Mouse (Mus musculus): Measurements from ENCODE around the gene Pdk3. TPM values are rescaled to one million over a fixed set of nuclear protein-coding genes. Genes with fewer than 3 reads are reported as not detected.

Gene Pdk3
- total and polyA plus RNA-seq, 3 experiments = 34.4 to 58.4 TPM; not detected in 1

GRCm38 (mm10) chrX:93732975-93733748, 98.8 kb downstream of the Pdk3 start:
- no peak overlapping the region for H3K9ac ChIP-seq (ENCODE audit: control insufficient read depth, low read depth, low read length, poor library complexity, severe bottlenecking)
- peaks cover 5 to 7% of the 10 kb centered on the region in 2 experiments for H3K4me1 ChIP-seq (ENCODE audit: control insufficient read depth in 1 of 2, insufficient read depth in 2 of 2, low read length in 2 of 2)
- no peaks in the 10 kb centered on the region for H3K79me2 ChIP-seq (ENCODE audit: control insufficient read depth, insufficient read depth, low read length, poor library complexity)
- no peaks in the 10 kb centered on the region for H3K9me3 ChIP-seq (replicated peaks; ENCODE audit: insufficient read depth, low read length)
- no peaks in the 10 kb centered on the region for H3K27me3 ChIP-seq (ENCODE audit: control insufficient read depth in 1 of 2, insufficient read depth in 2 of 2, low read length in 2 of 2)
- no peak overlapping the region for H3K4me3 ChIP-seq (ENCODE audit: control insufficient read depth in 1 of 2, insufficient read depth in 1 of 2, low read depth in 2 of 2, low read length in 2 of 2)
- H3K36me3 ChIP-seq (ENCODE audit: control insufficient read depth in 1 of 2, insufficient read depth in 2 of 2, low read length in 2 of 2) = peaks cover 0 to 13% of the 10 kb centered on the region in 2 experiments; a peak in 2 of 4 replicates
- TF ChIP-seq ETS1 (IDR thresholded peaks at IDR 0.05; ENCODE audit: low read depth, low read length) (peak; percentile 41; the same call in 1 of the 2 replicates), NELFE (IDR thresholded peaks at IDR 0.05; ENCODE audit: low read depth, low read length) (no peak), TCF12 (IDR thresholded peaks at IDR 0.05; ENCODE audit: low read depth, low read length) (peak; percentile 66), HCFC1 (IDR thresholded peaks at IDR 0.05; ENCODE audit: low read depth, low read length) (no peak), BHLHE40 (IDR thresholded peaks at IDR 0.05; ENCODE audit: borderline replicate concordance, low read depth, low read length) (no peak), GATA1 (IDR thresholded peaks at IDR 0.05; ENCODE audit: low read depth, low read length) (peak; percentile 27; the same call in 1 of the 2 replicates), EP300 (IDR thresholded peaks at IDR 0.05; ENCODE audit: low read depth in 1 of 2, low read length in 2 of 2) (peak; percentile 53 to 56; a peak in 3 of 4 replicates)
- DNase-seq (ENCODE audit: low read depth, low spot score) = peak; percentile 61
- H3K27ac ChIP-seq (ENCODE audit: control insufficient read depth, low read depth, low read length) = no peak overlapping the region; the same call in 1 of the 2 replicates

- peaks cover 0 to 13% of the 10 kb centered on the region in 2 experiments; a peak in 2 of 4 replicates for H3K36me3 ChIP-seq (ENCODE audit: control insufficient read depth in 1 of 2, insufficient read depth in 2 of 2, low read length in 2 of 2)
Observed at GRCm38 (mm10) chrX:93732407-93732806, 99.6 kb downstream of the Pdk3 start.

DNA sequence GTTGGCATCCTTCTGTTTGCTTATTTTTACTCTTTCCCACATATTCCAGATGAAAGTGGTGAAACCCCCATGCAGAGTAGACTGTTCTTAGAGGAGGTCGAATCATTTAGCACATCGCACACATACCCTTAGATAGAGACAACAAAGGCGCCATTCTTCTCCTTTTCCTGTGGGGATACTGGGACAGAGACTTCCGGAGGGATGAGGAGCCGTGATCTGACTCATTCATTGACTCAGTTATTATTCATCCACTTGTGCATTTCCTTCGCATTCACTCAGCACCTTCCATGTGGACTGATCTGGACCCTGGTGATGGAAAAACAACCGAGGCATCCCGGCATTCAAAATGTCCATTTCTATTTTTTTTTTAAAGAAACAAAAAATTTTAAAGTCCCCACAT, 101.1 kb downstream of the Pdk3 start:
- Histone ChIP-seq H3K27ac (ENCODE audit: control insufficient read depth, low read depth, low read length) (no peak overlapping the region), H3K4me3 (ENCODE audit: control insufficient read depth in 1 of 2, insufficient read depth in 1 of 2, low read depth in 2 of 2, low read length in 2 of 2) (no peak overlapping the region), H3K4me1 (ENCODE audit: control insufficient read depth in 1 of 2, insufficient read depth in 2 of 2, low read length in 2 of 2) (peaks cover 5 to 7% of the 10 kb centered on the region in 2 experiments), H3K9ac (ENCODE audit: control insufficient read depth, low read depth, low read length, poor library complexity, severe bottlenecking) (no peak overlapping the region), H3K79me2 (ENCODE audit: control insufficient read depth, insufficient read depth, low read length, poor library complexity) (no peaks in the 10 kb centered on the region), H3K36me3 (ENCODE audit: control insufficient read depth in 1 of 2, insufficient read depth in 2 of 2, low read length in 2 of 2) (peaks cover 0 to 13% of the 10 kb centered on the region in 2 experiments; a peak in 2 of 4 replicates), H3K27me3 (ENCODE audit: control insufficient read depth in 1 of 2, insufficient read depth in 2 of 2, low read length in 2 of 2) (no peaks in the 10 kb centered on the region), H3K9me3 (replicated peaks; ENCODE audit: insufficient read depth, low read length) (no peaks in the 10 kb centered on the region)
- DNase-seq (ENCODE audit: low read depth, low spot score) = no peak
- no peak for TF ChIP-seq POLR2A (IDR thresholded peaks at IDR 0.05; ENCODE audit: control insufficient read depth in 1 of 2, insufficient read depth in 1 of 2, low read depth in 1 of 2, low read length in 2 of 2, poor library complexity in 1 of 2)
- TF ChIP-seq NRF1 (IDR thresholded peaks at IDR 0.05; ENCODE audit: insufficient read depth, low read depth, low read length, poor library complexity, severe bottlenecking) = no peak
- no peak for TF ChIP-seq ELF1 (IDR thresholded peaks at IDR 0.05; ENCODE audit: low read depth, low read length)
- TF ChIP-seq ZMIZ1 (IDR thresholded peaks at IDR 0.05; ENCODE audit: low read depth, low read length) = no peak
- no peak for TF ChIP-seq UBTF (IDR thresholded peaks at IDR 0.05; ENCODE audit: borderline replicate concordance, insufficient read depth, low read depth, low read length)
- TF ChIP-seq NELFE (IDR thresholded peaks at IDR 0.05; ENCODE audit: low read depth, low read length) = no peak
- no peak for TF ChIP-seq POLR2AphosphoS5 (IDR thresholded peaks at IDR 0.05; ENCODE audit: borderline replicate concordance, low read depth, low read length)
- no peak for TF ChIP-seq SMC3 (IDR thresholded peaks at IDR 0.05; ENCODE audit: low read depth, low read length)
- no peak for TF ChIP-seq TAL1 (IDR thresholded peaks at IDR 0.05; ENCODE audit: low read length)
- no peak for TF ChIP-seq USF1 (IDR thresholded peaks at IDR 0.05; ENCODE audit: low read depth, low read length)
- TF ChIP-seq BHLHE40 (IDR thresholded peaks at IDR 0.05; ENCODE audit: borderline replicate concordance, low read depth, low read length) = no peak
- no peak for TF ChIP-seq GATA1 (IDR thresholded peaks at IDR 0.05; ENCODE audit: low read depth, low read length)
- TF ChIP-seq TCF12 (IDR thresholded peaks at IDR 0.05; ENCODE audit: low read depth, low read length) = no peak
- TF ChIP-seq EP300 (IDR thresholded peaks at IDR 0.05; ENCODE audit: low read depth in 1 of 2, low read length in 2 of 2) = no peak
- TF ChIP-seq CHD2 (IDR thresholded peaks at IDR 0.05; ENCODE audit: low read length) = no peak
- TF ChIP-seq MXI1 (IDR thresholded peaks at IDR 0.05; ENCODE audit: low read depth, low read length) = no peak

More at GRCm38 (mm10) chrX:93732407-93732806, 99.6 kb downstream of the Pdk3 start:
- H3K79me2 ChIP-seq (ENCODE audit: control insufficient read depth, insufficient read depth, low read length, poor library complexity) = no peaks in the 10 kb centered on the region
- TF ChIP-seq HCFC1 (IDR thresholded peaks at IDR 0.05; ENCODE audit: low read depth, low read length) (no peak), NRF1 (IDR thresholded peaks at IDR 0.05; ENCODE audit: insufficient read depth, low read depth, low read length, poor library complexity, severe bottlenecking) (no peak), GABPA (IDR thresholded peaks at IDR 0.05; ENCODE audit: low read depth, low read length) (no peak), RCOR1 (IDR thresholded peaks at IDR 0.05; ENCODE audit: low read depth, low read length) (no peak), ETS1 (IDR thresholded peaks at IDR 0.05; ENCODE audit: low read depth, low read length) (no peak), POLR2AphosphoS5 (IDR thresholded peaks at IDR 0.05; ENCODE audit: borderline replicate concordance, low read depth, low read length) (no peak), CTCF (IDR thresholded peaks at IDR 0.05 in 2 of 3, conservative IDR thresholded peaks at IDR 0.05 in 1 of 3; ENCODE audit: control insufficient read depth in 1 of 3, insufficient read depth in 1 of 3, low read depth in 2 of 3, low read length in 3 of 3, poor library complexity in 1 of 3, severe bottlenecking in 1 of 3) (no peak), MAX (IDR thresholded peaks at IDR 0.05; ENCODE audit: low read length) (no peak), CHD2 (IDR thresholded peaks at IDR 0.05; ENCODE audit: low read length) (no peak), KAT2A (conservative IDR thresholded peaks at IDR 0.05; ENCODE audit: low read depth, low read length) (no peak), ZMIZ1 (IDR thresholded peaks at IDR 0.05; ENCODE audit: low read depth, low read length) (no peak), ZC3H11A (IDR thresholded peaks at IDR 0.05; ENCODE audit: low read depth, low read length) (no peak)
- no peak overlapping the region for H3K4me3 ChIP-seq (ENCODE audit: control insufficient read depth in 1 of 2, insufficient read depth in 1 of 2, low read depth in 2 of 2, low read length in 2 of 2)
- DNase-seq (ENCODE audit: low read depth, low spot score) = no peak
- H3K9me3 ChIP-seq (replicated peaks; ENCODE audit: insufficient read depth, low read length) = no peaks in the 10 kb centered on the region
- H3K9ac ChIP-seq (ENCODE audit: control insufficient read depth, low read depth, low read length, poor library complexity, severe bottlenecking) = no peak overlapping the region
- peaks cover 5 to 7% of the 10 kb centered on the region in 2 experiments for H3K4me1 ChIP-seq (ENCODE audit: control insufficient read depth in 1 of 2, insufficient read depth in 2 of 2, low read length in 2 of 2)
- no peak overlapping the region for H3K27ac ChIP-seq (ENCODE audit: control insufficient read depth, low read depth, low read length)
- H3K27me3 ChIP-seq (ENCODE audit: control insufficient read depth in 1 of 2, insufficient read depth in 2 of 2, low read length in 2 of 2) = no peaks in the 10 kb centered on the region

Measured in MEL (cell line).